Mouse (Mus musculus) liver, adult 2 months (tissue): ENCODE measurements around the gene Rps6kb2.

Experiments
- CTCF ChIP-seq: fragments of 200-500 bp; IDR thresholded peaks from 2 replicates; pipeline ENCODE4 v1.5.1; 2011; ENCODE audit warnings: low read depth, low read length, control low read depth
- POLR2A ChIP-seq: fragments of 200-500 bp; IDR thresholded peaks from 2 replicates; pipeline ENCODE4 v1.6.1; 2011; ENCODE audit warnings: low read length, control low read depth; ENCODE audit not compliant: insufficient read depth; ENCODE audit errors: extremely low read depth

- TF ChIP-seq CTCF, result no peak
- TF ChIP-seq POLR2A, result no peak
Observed at GRCm38 (mm10) chr19:4146366-4147021, 16.7 kb downstream of the Rps6kb2 start.
